Mouse (Mus musculus) ES-E14 (cell line): ENCODE measurements at regions not wholly inside any gene's neighbourhood (a gene's known extent, or its start where the extent isn't known, plus 50 kb on each side); places are given as distances from the start of the nearest gene placed in this dataset.

Experiments
- CHD2 ChIP-seq: IDR thresholded peaks from 2 replicates; pipeline ENCODE4 v1.6.1; 2014; ENCODE audit warnings: mild to moderate bottlenecking, low read depth, low read length, inconsistent platforms
- ZC3H11A ChIP-seq: IDR thresholded peaks from 2 replicates; pipeline ENCODE4 v1.6.1; 2012; ENCODE audit warnings: low read depth, mild to moderate bottlenecking, inconsistent platforms, low read length, borderline replicate concordance
- ZNF384 ChIP-seq: IDR thresholded peaks from 2 replicates; pipeline ENCODE4 v1.6.1; 2012; ENCODE audit warnings: low read depth, low read length, inconsistent platforms

DNA sequence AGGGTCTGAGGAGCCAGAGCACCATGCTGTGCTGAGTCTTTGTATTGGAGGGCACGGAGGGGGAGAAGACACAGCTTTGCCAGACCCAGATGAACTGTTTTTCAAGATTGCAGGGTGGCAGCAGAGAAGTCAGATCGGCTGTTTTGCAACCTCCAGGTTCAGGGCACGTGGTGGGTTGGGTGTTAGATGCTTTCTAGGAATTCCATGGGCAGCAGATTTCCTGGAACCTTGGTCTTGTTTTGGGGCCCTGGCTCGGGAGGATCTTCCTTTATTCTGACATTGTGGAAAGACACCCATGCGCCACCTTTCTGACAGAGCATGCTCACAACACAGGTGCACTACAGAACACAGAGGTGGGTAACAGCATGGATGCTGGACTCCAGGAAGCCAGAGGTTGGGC, 89.4 kb upstream of the Elovl6 start:
- TF ChIP-seq ZNF384, result no peak
- no peak for TF ChIP-seq ZC3H11A
- no peak for TF ChIP-seq CHD2
